Mouse (Mus musculus) embryonic fibroblast, embryonic 13.5 days (primary cell): Measurements from ENCODE around the gene Ninj2.

ENCODE experiments used
- CTCF ChIP-seq: IDR thresholded peaks from 2 replicates; pipeline ENCODE4 v1.5.1; 2011; ENCODE audit warnings: mild to moderate bottlenecking, control low read depth, low read length, moderate library complexity, borderline replicate concordance; ENCODE audit not compliant: insufficient read depth
- POLR2A ChIP-seq: IDR thresholded peaks from 2 replicates; pipeline ENCODE4 v1.6.1; 2011; ENCODE audit warnings: low read depth, mild to moderate bottlenecking, control low read depth, low read length, moderate library complexity

- TF ChIP-seq CTCF (no peak), POLR2A (no peak)
These were observed 18.2 kb downstream of the Ninj2 start for GRCm38 (mm10) chr6:120111410-120111783.
